Mouse (Mus musculus) spleen, postnatal 14 days (tissue): ENCODE results near the gene Zfp345.
"Not testable (repeated sequence)": the region's sequence is repeated elsewhere in the genome, so short reads cannot be mapped to it uniquely, and the experiment has no call there.

ENCODE experiments used
- DNase-seq, 2 experiments: peaks; one replicate each; pipeline ENCODE4 v3.0.0; 2021 to 2022; ENCODE audit warnings: low spot score in 2 of 2

Gene Zfp345

DNA sequence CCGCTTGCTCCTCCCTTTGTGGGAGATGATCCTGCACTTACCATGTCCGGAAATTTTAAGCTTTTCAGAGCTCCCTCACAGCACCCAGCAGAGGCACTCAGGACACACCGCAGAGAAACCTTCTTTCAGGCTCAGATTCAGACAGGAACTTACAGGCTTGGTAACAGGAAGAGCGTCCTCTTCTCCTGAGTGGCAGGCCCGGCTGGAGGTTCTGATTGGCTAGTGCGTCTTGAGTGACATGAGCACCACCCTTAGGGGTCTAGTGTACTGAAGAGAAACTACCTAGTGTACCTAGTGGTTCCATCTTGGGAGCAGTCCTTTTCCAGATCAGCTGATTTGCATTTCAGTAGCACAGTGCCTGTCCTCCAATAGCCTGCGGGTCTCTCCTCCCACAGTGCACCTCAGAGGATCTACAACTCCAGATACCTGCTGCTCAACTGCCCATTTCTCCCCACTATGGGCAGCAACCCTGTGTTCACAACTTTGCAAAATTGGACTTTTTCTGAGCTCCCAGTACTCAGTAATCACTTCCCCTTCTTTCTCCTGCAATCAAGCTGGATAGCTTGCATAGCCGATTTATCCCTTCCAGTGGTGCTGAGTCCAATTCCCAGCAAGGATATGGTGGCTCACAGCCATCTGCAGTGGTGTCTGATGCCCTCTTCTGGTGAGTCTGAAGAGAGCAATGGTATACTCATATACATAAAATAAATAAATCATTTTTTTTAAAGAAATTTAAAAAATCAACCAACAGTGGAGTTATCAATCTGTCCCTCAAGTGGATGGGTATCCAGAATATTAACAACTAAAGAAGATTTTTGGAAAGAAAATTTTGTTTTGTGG is at the start of gene Zfp345:
TSS of gene Zfp345 (minus strand) at position 153 of the 840 bp plus-strand sequence.
- DNase-seq: peak in 1 of 2 experiments; percentile 1

GRCm38 (mm10) chr2:150525703-150526207 is 40.9 kb upstream of the Zfp345 start:
- DNase-seq: no peak

GRCm38 (mm10) chr2:150512837-150513236 is 27.9 kb upstream of the Zfp345 start:
- DNase-seq: no peak

DNA sequence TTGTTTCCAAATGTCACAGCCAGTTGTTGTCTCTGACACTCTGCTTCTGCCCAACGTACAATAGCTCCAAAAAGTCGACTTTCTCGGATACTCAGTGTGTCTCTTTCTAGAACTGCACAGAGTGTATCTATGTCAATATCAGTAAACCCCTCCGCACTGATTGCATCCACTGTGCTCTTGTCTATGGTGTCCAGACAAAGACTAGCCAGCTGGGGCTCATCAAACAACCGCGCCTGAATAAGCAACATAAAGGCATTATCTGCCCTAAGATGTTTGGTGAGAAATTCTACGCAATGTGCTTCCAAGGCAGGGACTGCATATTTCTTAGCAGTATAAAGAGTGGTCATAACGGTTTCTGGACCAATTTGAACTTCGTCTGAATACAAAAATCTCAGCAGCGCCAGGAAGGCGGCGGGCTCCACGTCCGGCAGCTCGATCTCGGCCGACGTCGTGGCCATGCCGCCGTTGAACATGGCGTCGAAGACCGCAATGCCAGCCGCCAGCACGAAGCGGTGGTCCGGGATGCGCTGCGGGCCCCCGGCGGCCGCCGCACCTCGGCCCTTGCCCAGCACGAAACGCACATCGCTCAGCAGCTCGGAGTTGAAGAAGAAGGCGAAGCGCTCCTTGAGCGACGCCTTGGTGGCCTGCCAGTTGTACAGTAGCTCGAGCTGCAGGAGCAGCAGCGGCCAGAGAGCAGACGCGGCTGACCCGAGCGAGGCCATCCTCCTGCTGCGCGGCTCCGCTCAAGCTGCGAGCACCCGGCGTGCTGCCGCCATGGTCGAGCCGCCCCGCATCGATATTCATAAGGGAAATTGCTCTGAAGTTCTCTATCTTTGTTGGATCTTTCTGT is 15.5 kb upstream of the Zfp345 start:
- DNase-seq: not testable (repeated sequence)

GRCm38 (mm10) chr2:150493031-150493430 is 8.1 kb upstream of the Zfp345 start:
- no peak for DNase-seq

GRCm38 (mm10) chr2:150451180-150451919 is 33.5 kb downstream of the Zfp345 start, which contains the start of gene Zfp442:
Gene Zfp442, minus strand, starts transcription at chr2:150451486.
- DNase-seq: peak in 1 of 2 experiments; percentile 2

DNA sequence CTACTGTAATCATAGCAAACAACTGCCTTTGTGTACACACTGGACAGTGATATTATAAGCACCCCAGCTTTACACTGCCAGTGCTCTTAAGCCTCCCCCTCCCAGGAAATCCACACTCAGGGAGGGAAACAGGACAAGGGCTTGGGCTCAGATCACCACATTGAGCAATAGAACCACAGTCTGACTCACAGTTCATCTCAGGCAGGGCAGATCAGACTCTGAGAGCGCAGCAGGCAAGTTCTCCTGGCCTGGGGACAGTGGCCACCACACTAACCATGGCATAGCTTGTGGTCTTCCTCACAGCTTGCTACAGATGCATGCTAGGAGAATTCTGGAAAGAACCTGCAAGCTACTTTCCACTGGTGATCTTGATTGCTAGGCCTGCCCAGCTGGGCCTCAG is 45.8 kb downstream of the Zfp345 start:
- DNase-seq: not testable (repeated sequence)
